Mouse (Mus musculus) mesoderm, embryonic 11.5 days (tissue): ENCODE measurements around the gene Cenpn.

Experiments
- DNase-seq: peaks from one replicate; pipeline ENCODE4 v3.0.0-alpha.2; 2012; ENCODE audit warnings: low read depth, low spot score

Cenpn gene

DNA sequence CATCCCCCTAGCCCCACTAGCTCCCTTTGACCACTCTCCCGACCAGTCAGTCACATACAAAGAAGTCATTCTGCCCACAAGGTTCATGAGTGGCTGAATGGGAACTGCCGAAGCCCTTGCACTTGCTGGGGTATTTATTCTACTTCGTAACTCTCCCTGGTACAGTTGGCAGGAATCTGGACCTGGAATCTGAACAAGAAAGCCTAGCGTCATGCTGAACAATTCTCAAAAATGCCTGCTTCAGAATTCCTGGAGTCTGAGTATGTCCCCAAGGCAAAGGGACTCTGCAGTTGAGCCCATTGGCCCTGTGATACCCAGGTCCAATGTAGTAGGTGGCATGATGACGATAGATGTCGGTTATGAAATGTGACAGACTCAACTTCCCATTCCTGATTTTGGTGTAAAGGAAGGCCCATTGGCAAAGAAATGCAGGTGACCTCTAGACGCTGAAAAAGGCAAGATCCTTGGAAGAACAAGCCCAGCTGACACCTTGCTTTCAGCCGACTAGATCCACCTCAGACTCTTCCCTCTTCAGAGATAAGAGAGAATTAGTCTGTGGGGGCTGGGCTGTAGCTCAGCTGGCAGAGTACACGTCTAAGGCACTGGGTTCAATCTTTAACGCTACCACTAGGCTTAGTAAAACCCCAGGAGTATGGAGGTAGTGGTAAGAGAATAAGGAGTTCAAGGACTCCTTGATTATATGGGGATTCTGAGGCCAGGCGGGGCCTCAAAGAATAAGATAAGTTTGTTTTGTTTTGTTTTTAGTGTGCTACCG, 20.9 kb downstream of the Cenpn start:
- no peak for DNase-seq

DNA sequence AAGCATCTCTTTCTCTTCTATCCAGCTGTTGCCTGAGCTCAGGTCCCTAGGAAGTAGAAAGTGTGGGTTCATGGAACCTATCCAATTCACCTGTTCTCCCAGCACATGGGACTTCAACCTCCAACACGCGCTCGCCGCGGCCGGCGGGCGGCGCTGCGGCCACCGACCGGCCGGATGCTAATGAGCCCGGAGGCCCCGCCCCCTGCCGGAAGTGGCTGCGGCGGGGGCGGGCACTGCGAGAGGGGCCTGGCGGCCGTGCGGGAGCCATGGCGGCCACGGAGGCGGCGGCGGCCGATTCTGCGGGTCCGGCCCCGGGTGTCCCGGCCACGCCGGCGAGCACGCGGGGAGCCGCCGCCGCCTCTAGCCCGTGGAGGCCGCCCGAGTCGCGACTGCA, 21.6 kb downstream of the Cenpn start, which contains the start of gene Atmin:
Gene Atmin (plus strand): TSS at position 233 of the 394 bp plus-strand sequence.
- DNase-seq: peak; percentile 90

DNA sequence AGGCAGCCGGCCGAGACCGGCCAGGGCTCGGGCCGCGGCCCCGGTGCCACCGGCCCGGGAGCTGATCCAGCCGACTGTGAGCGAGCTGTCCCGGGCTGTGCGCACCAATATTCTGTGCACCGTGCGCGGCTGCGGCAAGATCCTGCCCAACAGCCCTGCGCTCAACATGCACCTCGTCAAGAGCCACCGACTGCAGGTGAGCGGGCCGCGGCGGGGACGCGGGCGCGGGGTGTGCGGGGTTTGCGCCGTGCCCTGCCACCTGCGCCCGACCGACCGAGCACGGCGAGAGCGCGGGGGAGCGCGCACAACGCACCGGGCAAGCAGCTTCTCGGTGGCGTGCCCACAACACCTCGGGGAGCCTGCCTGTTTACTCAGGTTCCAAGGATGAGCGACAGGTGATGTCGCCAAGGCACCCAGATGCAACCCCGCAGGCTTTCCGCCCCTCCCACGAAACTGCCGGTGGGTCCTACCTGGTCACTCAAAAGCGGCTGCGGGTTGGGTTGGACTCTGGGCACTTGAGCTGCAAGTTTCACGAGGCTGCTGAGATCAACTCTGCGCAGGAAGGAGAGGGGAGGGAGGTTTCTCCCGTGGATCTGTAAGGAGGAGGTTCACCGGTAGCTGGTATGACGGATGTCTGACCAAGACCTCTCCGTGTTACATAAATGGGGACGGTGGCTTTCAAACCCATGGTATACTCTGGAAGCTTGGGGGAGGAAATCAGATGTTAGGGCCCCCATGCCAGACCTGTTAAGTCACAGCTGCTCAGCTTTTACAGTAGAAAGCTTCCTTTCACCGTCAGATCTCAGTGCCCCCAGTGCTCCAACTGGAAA, 22.2 kb downstream of the Cenpn start:
- DNase-seq: peak; percentile 16

DNA sequence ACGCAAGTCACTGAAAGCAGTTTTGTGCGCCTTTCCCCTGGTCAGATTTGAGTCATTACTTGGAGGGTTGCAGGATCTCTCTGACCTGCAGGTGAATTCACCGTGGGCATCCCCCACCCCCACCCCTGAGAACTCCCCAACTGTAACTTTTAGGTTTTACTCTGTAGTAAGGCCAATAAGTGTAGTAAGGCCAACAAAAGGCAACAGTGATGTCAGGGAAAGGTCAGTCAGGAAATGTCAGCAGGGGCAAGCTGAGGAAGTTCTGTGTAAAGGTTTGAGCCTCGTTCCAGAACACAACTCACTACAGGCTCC, 22.8 kb downstream of the Cenpn start:
- DNase-seq: no peak

DNA sequence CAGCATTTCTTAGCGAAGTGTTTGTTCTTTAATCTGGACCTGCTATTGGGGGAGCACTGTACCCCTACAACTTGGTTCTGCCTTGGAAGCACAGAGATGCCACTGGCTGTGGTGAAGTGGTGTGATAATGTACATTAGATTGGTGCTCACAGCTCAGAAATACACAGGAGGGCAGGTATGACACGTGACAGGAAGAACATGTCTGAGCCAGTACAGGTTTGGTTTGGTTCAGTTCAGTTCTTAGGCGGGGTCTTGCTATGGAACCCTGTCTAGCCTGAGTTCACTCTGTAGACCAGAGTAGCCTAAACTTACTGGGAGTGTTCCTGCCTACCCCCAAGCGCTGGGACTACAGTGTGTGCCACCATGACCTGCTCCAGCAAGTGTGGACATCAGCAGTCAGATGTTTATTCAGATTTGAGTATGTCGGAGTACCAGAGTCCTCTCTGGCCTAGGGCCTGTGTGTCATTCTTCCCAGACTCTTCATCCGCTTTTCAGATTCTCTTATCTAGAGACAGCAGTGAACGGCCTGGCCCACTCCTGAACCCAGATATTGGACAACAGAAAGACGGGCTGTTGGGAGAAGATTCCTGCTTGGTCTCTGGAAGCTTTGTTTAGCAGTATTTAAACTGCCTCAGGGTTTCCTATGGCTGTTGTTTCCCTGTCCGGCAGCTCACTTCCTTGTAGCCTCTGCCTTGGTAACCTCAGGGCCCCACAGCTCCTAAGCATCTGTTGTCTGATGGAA, 23.8 kb downstream of the Cenpn start:
- DNase-seq: no peak

DNA sequence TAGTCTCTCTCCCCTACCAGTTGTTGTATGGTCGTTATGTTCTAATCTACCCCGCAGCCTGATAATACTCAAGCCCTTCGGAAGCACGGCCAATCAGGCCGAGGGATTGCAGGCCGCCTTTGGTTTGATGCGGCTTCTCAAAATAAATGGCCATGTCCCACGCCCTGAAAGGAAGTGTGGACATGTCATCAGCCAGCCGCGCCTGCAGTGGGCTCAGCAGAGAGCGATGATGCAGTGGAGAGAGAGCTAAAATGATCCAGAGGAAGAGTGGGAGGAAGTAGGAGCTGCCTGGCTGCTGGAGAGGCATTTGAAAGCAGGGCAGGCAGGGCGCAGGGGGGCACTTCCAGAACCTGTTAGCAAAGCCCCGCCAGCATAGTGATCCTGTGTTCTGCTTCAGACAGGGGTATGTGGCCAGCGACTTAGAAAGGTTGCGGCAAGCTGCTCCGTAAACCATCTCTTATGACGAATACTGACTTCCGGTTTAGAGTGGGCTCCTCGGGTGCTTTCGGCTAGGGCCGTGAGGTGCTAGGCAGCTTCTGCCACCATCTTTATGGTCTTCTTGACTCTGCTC, 24.8 kb downstream of the Cenpn start:
- DNase-seq: no peak

DNA sequence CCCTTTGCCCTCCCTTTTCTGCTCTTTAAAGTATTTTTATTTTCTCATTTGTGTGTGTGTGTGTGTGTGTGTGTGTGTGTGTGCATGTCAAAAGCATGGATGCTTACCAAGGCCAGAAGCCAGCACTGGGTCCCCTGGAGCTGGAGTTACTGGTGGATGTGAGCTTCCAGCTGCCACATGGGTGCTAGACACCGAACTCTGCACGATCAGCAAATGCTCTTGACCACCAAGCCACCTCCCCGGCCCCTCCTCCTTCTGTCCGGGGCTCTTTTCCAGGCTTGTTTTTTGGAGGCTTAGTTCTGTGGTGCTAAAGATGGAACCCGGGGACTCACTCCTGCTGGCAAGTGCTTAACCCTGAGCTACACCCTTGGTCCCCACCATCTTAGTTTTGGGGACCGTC, 25.3 kb downstream of the Cenpn start:
- DNase-seq: no peak

DNA sequence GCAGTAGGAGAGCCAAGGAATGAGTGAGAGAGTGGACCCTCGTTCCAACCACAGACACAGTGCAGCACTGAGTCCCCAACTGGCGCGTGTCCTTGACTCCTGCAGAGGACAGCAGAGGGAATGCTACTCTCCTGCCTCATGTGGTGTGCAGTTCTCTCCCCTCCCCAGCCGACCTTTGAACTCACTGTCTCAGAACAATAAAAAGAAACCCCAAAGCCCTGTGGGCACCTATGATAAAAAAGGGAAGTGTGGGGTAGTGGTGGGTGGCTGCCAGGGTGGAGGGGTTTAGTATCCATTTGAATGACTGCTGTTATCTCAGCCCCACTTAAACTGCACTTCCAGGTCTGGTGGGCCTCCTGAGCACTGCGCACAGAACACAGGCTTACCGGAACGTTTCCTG, 26.1 kb downstream of the Cenpn start:
- no peak for DNase-seq

DNA sequence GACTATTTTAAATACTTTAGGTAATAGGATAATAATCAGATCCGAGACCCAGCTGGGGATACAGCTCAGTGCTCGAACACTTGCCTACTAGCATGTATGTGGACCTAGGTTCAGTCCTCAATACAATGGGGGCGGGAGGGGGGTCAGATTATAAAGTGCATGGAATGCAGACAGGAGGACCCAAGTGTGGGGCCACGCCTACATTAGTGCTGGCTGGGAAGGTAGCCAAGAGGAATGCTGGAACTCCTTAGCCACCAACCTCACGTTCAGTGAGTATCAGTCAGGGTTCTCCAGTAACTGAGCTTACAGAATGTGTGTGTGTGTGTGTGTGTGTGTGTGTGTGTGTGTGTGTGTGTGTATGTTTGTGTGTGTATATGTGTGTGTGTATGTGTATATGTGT, 29.8 kb downstream of the Cenpn start:
- DNase-seq: no peak

DNA sequence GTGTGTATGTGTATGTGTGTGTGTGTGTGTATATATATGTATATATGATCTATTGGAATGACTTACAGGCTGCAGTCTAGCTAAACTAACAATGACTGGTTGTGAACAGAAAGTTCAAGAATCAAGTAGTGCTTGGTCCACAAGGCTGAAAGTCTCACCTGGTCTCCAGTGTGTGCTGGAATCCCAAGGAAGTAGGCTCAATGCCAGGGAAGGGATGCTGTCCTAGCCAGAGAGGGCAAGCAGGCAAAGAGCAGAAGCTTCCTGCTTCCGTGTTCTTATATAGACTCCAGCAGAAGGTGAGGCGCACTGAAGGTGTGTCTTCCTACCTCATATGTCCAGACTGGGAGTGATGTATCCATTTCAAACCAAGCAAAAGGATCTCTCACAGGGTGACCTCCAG, 30.2 kb downstream of the Cenpn start:
- no peak for DNase-seq

DNA sequence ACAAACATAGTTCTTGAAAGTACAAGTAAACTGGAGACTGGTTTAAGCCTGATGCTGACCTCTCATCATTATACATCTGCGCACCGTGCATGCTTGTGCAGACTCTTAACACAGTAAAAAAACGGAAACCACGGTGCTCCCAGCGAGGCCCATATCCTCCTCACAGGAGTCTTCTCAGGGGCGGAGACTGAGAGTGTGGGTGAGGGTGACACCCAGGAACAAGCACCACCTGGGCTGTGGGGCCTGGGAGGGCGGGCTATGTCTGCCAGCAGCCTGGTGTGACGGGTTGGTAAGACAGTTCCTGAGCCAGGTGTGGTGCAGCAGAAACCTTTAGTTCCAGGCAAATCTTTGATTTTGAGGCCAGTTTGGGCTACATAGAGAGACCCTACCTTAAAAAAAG, 30.9 kb downstream of the Cenpn start:
- no peak for DNase-seq

DNA sequence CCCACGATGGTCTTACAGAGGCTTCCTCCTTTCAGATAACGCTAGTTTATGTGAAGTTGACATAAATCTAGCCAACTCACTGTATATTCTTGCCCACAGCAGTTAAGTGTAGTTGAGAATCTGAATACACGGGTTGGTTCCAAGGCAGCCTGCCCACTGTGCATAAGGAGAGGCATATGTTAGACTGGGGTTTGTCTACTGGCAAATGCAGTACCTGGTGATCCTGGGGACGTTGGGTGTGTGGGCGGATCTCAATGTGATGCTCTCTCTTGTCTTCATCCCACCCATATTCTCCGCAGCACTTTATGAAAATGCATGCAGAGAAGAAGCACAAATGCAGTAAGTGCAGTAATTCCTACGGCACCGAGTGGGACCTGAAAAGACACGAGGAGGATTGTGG, 32.9 kb downstream of the Cenpn start:
- DNase-seq: no peak

DNA sequence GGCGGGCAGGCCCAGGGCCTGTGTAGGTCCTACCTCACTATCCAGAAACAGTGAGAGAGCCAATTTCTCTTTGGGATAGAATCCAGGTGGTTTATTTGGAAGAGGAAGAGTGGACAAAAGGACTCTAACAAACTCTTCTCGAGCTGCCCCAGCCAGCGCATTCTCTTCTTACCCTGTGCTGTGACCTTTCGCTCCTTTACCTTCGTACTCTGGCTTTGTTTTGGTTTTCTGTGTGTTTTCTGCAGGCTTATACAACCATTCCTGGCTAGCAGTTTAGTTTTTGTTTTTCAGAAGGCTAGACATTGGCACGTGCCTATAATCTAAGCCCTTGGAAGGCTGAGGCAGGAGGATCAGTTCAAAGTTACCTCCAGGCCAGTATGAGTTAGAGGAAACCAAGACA, 48.0 kb downstream of the Cenpn start:
- DNase-seq: no peak

DNA sequence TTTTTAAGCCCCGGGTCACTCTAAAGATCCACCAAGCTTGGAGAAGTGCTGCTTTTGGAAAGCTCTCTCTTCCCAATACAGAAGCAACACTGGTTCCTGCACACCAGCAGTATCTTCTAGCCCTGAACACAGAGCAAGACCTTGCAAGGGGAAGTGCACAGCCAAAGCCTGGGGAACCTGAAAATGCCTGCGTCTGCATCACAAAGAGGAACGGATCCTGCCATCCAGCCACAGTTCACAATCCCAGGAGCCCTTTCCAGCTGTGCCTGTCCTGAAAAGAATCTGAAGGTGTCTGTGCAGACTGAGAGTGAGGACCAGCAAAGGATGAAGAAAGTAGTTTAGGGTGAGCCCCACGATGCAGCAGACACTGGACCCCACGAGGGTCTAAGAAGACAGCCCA, 53.5 kb downstream of the Cenpn start:
- DNase-seq: no peak

DNA sequence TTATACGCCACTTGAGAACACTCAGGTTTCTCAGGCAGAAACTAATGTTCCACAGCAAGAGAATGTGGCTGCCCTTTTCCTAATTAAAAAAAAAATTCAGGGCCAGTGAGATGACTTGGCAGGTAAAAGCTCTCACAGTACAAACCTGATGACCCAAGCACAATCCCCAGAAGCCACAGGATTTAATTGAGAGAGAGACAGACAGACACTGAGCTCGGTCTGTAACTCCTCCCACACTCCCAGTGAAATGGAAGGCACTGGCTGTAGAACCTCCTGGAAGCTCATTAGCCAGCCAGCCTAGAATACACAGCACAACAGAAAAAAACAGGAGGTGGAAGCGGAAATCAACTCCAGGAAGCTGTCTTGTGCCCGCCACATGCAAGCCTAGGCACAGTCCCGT, 54.1 kb downstream of the Cenpn start:
- DNase-seq: no peak

DNA sequence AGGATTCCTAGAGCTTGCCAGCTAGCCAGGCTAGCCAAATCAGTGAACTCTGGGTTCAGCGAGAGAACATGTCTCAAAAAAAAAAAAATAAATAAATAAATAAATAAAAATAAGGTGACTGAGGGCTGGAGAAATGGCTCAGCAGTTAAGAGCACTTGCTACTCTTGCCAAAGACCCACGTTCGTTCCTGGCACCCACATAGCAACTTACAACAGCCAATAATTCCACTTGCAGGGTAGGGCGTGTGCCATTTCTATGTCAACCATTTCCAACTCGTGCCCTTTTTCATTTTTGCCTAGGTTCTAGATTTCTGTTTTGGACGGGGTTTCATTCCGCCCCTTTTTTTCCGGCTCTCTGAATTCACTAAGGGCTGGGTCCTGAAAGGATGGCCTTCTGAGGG, 56.5 kb downstream of the Cenpn start:
- DNase-seq: no peak

DNA sequence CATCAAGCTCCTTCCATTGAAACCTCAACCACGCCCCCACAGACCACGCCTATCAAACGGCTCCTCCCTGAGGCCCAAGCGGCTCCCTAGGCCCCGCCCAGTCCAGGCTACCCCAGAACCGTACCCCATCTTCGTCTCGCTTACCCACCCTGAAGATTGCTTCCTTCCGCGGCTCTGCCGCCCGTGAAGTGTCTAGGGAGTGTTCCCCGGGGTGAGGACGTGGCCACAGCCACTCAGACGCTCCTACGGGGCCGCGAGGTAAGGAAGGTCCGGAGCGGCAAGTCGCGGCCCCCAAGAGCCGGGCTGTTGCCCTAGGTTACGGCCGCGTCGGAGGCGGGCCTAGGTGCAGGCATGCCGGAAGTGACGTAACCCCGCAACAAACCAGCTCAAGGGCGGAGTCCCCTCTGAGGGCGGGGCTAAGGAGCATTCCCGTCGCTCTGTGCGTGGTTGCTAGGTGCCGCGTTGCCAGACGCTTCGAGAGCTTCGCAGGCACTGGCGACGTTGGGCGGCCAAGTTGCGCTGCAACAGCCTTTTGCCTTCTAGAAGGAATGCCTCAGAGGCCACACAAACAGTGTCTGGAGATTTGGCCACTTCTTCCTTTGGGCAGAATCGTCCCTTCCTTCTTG, 57.2 kb downstream of the Cenpn start, which contains the start of gene 1700030J22Rik:
Gene 1700030J22Rik (minus strand): TSS at position 329 of the 626 bp plus-strand sequence.
- peak; percentile 99 for DNase-seq

DNA sequence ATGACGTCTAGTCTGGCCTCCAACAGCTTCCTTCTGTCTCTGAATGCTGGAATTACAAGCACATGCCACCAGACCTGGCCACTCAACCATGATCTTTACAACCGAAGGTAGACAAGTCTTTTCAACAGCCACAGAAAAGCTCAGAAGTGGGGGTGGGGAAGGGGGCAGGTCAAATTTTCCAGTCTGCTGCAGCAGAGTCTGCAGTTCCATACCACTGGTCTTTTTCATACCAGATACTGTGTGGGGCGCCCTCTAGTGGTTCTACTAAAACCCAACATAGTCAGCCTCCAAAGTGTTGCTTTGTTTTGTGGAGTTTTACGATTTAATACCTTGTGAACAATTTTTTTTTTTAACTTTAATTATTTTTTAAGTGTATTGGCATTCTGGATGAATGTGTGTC, 58.6 kb downstream of the Cenpn start:
- peak; percentile 74 for DNase-seq

DNA sequence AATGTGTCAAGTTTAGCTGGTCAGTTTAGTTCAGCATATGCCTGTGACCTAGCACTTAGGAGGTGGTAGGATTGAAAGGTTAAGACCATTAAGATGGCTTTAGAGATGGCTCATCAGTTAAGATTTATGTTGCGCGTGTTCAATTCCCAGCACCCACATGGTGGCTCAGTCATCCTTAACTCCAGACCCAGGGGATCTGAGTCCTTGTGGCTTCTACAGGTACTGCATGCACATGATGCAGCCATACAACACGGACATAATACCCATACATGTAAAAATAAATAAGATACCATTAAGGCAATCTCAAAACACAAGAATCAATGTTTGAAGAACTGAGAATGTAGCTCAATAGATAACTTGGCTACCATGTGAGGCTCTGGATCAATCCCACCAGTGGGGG, 68.3 kb downstream of the Cenpn start:
- no peak for DNase-seq
